21 mouse cellular contexts compared by ENCODE assay signal in genomic region chr16:26157606-26158005, GRCm38 (mm10). TPM values are rescaled to one million over a fixed set of nuclear protein-coding genes. Genes with fewer than 3 reads are reported as not detected.
A peak's percentile ranks its signal among the peaks of the same experiment; 100 is the strongest.
DNase-seq lines count a peak whose midpoint lies in the region; ATAC-seq and TF ChIP-seq lines count a peak whose summit lies in the region.
"Had no signal": no experiment of that assay in that cellular context is flagged by ENCODE, and none has a peak within 500 bp of the region (broad histone marks: within the 10 kb centered on the region; RNA-seq: fewer than 3 reads in every experiment).

No protein-coding gene starts in this region.

- no peaks in the 10 kb centered on the region for H3K36me3 ChIP-seq in limb, embryonic 13.5 days
- no peaks in the 10 kb centered on the region for H3K36me3 ChIP-seq in limb, embryonic 10.5 days
- no peaks in the 10 kb centered on the region for H3K36me3 ChIP-seq in embryonic facial prominence, embryonic 14.5 days (ENCODE audit: control insufficient read depth, insufficient read depth, low read length)
- H3K36me3 ChIP-seq in limb, embryonic 14.5 days (ENCODE audit: control insufficient read depth, insufficient read depth, low read length), result no peaks in the 10 kb centered on the region
- H3K36me3 ChIP-seq in forebrain, embryonic 14.5 days (ENCODE audit: control insufficient read depth, insufficient read depth, low read length), result no peaks in the 10 kb centered on the region
- H3K36me3 ChIP-seq: embryonic facial prominence, embryonic 15.5 days; forebrain, embryonic 12.5 days; hindbrain, embryonic 12.5 days; hindbrain, embryonic 15.5 days had no signal

- DNase-seq in limb, embryonic 10.5 days (ENCODE audit: low spot score), result no peak
- peak; percentile 58 for DNase-seq in embryonic facial prominence, embryonic 14.5 days (ENCODE audit: low spot score)
- DNase-seq in limb, embryonic 14.5 days (ENCODE audit: low spot score), result peak; percentile 62
- DNase-seq in forebrain, embryonic 14.5 days (ENCODE audit: low spot score), result no peak
- DNase-seq: adrenal gland, postnatal 10 days; adrenal gland, postnatal 36 days; cerebellum, adult 18-20 months; cerebellum, adult 9-10 months; cerebellum, postnatal 14 days; gastrocnemius, postnatal 10 days; gastrocnemius, postnatal 36 days; heart, adult 11 months had no signal

- H3K27me3 ChIP-seq in limb, embryonic 13.5 days, result no peaks in the 10 kb centered on the region
- no peaks in the 10 kb centered on the region for H3K27me3 ChIP-seq in limb, embryonic 10.5 days (ENCODE audit: low read depth, poor library complexity, severe bottlenecking)
- H3K27me3 ChIP-seq in embryonic facial prominence, embryonic 14.5 days (replicated peaks; ENCODE audit: control insufficient read depth, insufficient read depth, low read length), result no peaks in the 10 kb centered on the region
- no peaks in the 10 kb centered on the region for H3K27me3 ChIP-seq in limb, embryonic 14.5 days (ENCODE audit: control insufficient read depth, insufficient read depth, low read length)
- H3K27me3 ChIP-seq in forebrain, embryonic 14.5 days (replicated peaks; ENCODE audit: control insufficient read depth, insufficient read depth, low read length), result no peaks in the 10 kb centered on the region
- H3K27me3 ChIP-seq: embryonic facial prominence, embryonic 15.5 days; forebrain, embryonic 12.5 days; hindbrain, embryonic 12.5 days; hindbrain, embryonic 15.5 days had no signal

- H3K4me2 ChIP-seq in limb, embryonic 13.5 days (replicated peaks), result no peak overlapping the region
- no peak overlapping the region for H3K4me2 ChIP-seq in embryonic facial prominence, embryonic 14.5 days (ENCODE audit: low read depth, low read length)
- H3K4me2 ChIP-seq in limb, embryonic 14.5 days (replicated peaks; ENCODE audit: low read depth, low read length, severe bottlenecking), result no peak overlapping the region
- no peak overlapping the region for H3K4me2 ChIP-seq in forebrain, embryonic 14.5 days (ENCODE audit: low read length)
- H3K4me2 ChIP-seq: embryonic facial prominence, embryonic 15.5 days; forebrain, embryonic 12.5 days; heart, embryonic 11.5 days; hindbrain, embryonic 12.5 days; hindbrain, embryonic 15.5 days had no signal

- no peak overlapping the region for H3K9ac ChIP-seq in limb, embryonic 13.5 days
- H3K9ac ChIP-seq in embryonic facial prominence, embryonic 14.5 days (ENCODE audit: low read depth, low read length), result no peak overlapping the region
- no peak overlapping the region for H3K9ac ChIP-seq in limb, embryonic 14.5 days (ENCODE audit: low read depth, low read length, severe bottlenecking)
- H3K9ac ChIP-seq in forebrain, embryonic 14.5 days (ENCODE audit: low read length), result no peak overlapping the region
- H3K9ac ChIP-seq: embryonic facial prominence, embryonic 15.5 days; forebrain, embryonic 12.5 days; hindbrain, embryonic 12.5 days; hindbrain, embryonic 15.5 days had no signal

- 56% methylated on average over 5 of the region's 5 CpGs for WGBS in limb, embryonic 13.5 days
- WGBS in limb, embryonic 10.5 days, result 79% methylated on average over 5 of the region's 5 CpGs
- 38% methylated on average over 5 of the region's 5 CpGs for WGBS in embryonic facial prominence, embryonic 14.5 days
- WGBS in limb, embryonic 14.5 days, result 54% methylated on average over 5 of the region's 5 CpGs
- 92% methylated on average over 5 of the region's 5 CpGs for WGBS in forebrain, embryonic 14.5 days

- ATAC-seq in limb, embryonic 13.5 days (ENCODE audit: low FRiP score, low read depth), result 0 out of 2 replicates have a peak, but pooled peaks have one; percentile 11
- ATAC-seq in embryonic facial prominence, embryonic 14.5 days (ENCODE audit: low read depth), result no peak
- no peak for ATAC-seq in limb, embryonic 14.5 days (ENCODE audit: low FRiP score, low read depth)
- no peak for ATAC-seq in activated CD4-positive, CD25-positive, alpha-beta regulatory T cell, adult 4 months
- ATAC-seq in forebrain, embryonic 14.5 days, result no peak
- ATAC-seq: forebrain, embryonic 16.5 days; intestine, postnatal 0 days had no signal

- no peak for TF ChIP-seq POLR2A in limb, embryonic 14.5 days (IDR thresholded peaks at IDR 0.05; ENCODE audit: borderline replicate concordance, extremely low read depth, insufficient read depth, insufficient read length)

- no peak overlapping the region for H3K27ac ChIP-seq in limb, embryonic 13.5 days
- no peak overlapping the region for H3K27ac ChIP-seq in limb, embryonic 10.5 days
- H3K27ac ChIP-seq in embryonic facial prominence, embryonic 14.5 days (replicated peaks; ENCODE audit: low read depth, low read length), result no peak overlapping the region
- no peak overlapping the region for H3K27ac ChIP-seq in limb, embryonic 14.5 days (replicated peaks; ENCODE audit: low read depth, low read length)
- H3K27ac ChIP-seq in forebrain, embryonic 14.5 days (ENCODE audit: low read depth, low read length), result no peak overlapping the region
- H3K27ac ChIP-seq: embryonic facial prominence, embryonic 15.5 days; forebrain, embryonic 12.5 days; hindbrain, embryonic 12.5 days; hindbrain, embryonic 15.5 days had no signal

- H3K4me3 ChIP-seq in limb, embryonic 13.5 days, result no peak overlapping the region
- H3K4me3 ChIP-seq in limb, embryonic 10.5 days, result no peak overlapping the region
- H3K4me3 ChIP-seq in embryonic facial prominence, embryonic 14.5 days (ENCODE audit: low read depth, low read length), result no peak overlapping the region
- H3K4me3 ChIP-seq in limb, embryonic 14.5 days (replicated peaks; ENCODE audit: low read length), result no peak overlapping the region
- no peak overlapping the region for H3K4me3 ChIP-seq in forebrain, embryonic 14.5 days (ENCODE audit: low read depth, low read length)
- H3K4me3 ChIP-seq: embryonic facial prominence, embryonic 15.5 days; forebrain, embryonic 12.5 days; hindbrain, embryonic 12.5 days; hindbrain, embryonic 15.5 days had no signal

- no peaks in the 10 kb centered on the region for H3K4me1 ChIP-seq in limb, embryonic 13.5 days
- H3K4me1 ChIP-seq in limb, embryonic 10.5 days, result no peaks in the 10 kb centered on the region
- no peaks in the 10 kb centered on the region for H3K4me1 ChIP-seq in embryonic facial prominence, embryonic 14.5 days (ENCODE audit: control insufficient read depth, insufficient read depth, low read length)
- H3K4me1 ChIP-seq in limb, embryonic 14.5 days (ENCODE audit: control insufficient read depth, insufficient read depth, low read length), result no peaks in the 10 kb centered on the region
- H3K4me1 ChIP-seq in forebrain, embryonic 14.5 days (ENCODE audit: control insufficient read depth, insufficient read depth, low read length), result no peaks in the 10 kb centered on the region
- H3K4me1 ChIP-seq: embryonic facial prominence, embryonic 15.5 days; forebrain, embryonic 12.5 days; hindbrain, embryonic 12.5 days; hindbrain, embryonic 15.5 days had no signal

- no peaks in the 10 kb centered on the region for H3K9me3 ChIP-seq in limb, embryonic 13.5 days
- H3K9me3 ChIP-seq in limb, embryonic 10.5 days (replicated peaks), result no peaks in the 10 kb centered on the region
- H3K9me3 ChIP-seq in embryonic facial prominence, embryonic 14.5 days (ENCODE audit: control insufficient read depth, low read length), result no peaks in the 10 kb centered on the region
- H3K9me3 ChIP-seq in limb, embryonic 14.5 days (ENCODE audit: control insufficient read depth, low read length), result no peaks in the 10 kb centered on the region
- no peaks in the 10 kb centered on the region for H3K9me3 ChIP-seq in forebrain, embryonic 14.5 days (replicated peaks; ENCODE audit: control insufficient read depth, low read length)
- H3K9me3 ChIP-seq: embryonic facial prominence, embryonic 15.5 days; forebrain, embryonic 12.5 days; hindbrain, embryonic 12.5 days; hindbrain, embryonic 15.5 days had no signal

RNA-seq across cellular contexts. Expression of gene P3h2, which starts 52.0 kb away (rescaled TPM):
- 3.0 and 3.8 TPM in 2 replicates for polyA plus RNA-seq in limb, embryonic 13.5 days (2015; fragmentation: Nextera tagmentation; extraction: Ambion mirVana)
- 2.7 and 3.2 TPM in 2 replicates for polyA plus RNA-seq in limb, embryonic 10.5 days (2016; fragmentation: Nextera tagmentation; extraction: Ambion mirVana)
- polyA plus RNA-seq in embryonic facial prominence, embryonic 14.5 days (2014; fragmentation: Nextera tagmentation; extraction: Ambion mirVana), result 9.8 and 10.3 TPM in 2 replicates
- polyA plus RNA-seq in limb, embryonic 14.5 days (2012; rRNA removed), result 14.6 and 15.5 TPM in 2 replicates
- polyA plus RNA-seq in limb, embryonic 14.5 days (2014; fragmentation: Nextera tagmentation; extraction: Ambion mirVana), result 7.7 and 8.4 TPM in 2 replicates
- polyA plus RNA-seq in activated CD4-positive, CD25-positive, alpha-beta regulatory T cell, adult 4 months (2017; shearing (Covaris generic)), result 1 to 10 TPM in 1 of 2 experiments, not detected in 1; 1.6 TPM
- 0.22 and 0.51 TPM in 2 replicates for polyA plus RNA-seq in forebrain, embryonic 14.5 days (2014; fragmentation: Nextera tagmentation; extraction: Ambion mirVana)

Comparison
In these comparisons a context has a peak if more than half of its experiments do, and no peak if none do; other contexts are left out.
1. DNase-seq: peak in embryonic facial prominence, embryonic 14.5 days (single experiment) and limb, embryonic 14.5 days (single experiment); none in limb, embryonic 10.5 days (single experiment) and forebrain, embryonic 14.5 days (single experiment).